Mouse (Mus musculus) liver (tissue): ENCODE measurements at regions not wholly inside any gene's neighbourhood (a gene's known extent, or its start where the extent isn't known, plus 50 kb on each side); places are given as distances from the start of the nearest gene placed in this dataset.

ENCODE experiments used
- DNase-seq: peaks from one replicate; pipeline ENCODE4 v3.0.0-alpha.2; 2020; ENCODE audit warnings: mixed read lengths

- peak; percentile 67 for DNase-seq
These were observed 65.9 kb upstream of the Gpr6 start for GRCm38 (mm10) chr10:41137956-41138355.
